Mouse (Mus musculus): ENCODE results near the gene Ncl. TPM values are rescaled to one million over a fixed set of nuclear protein-coding genes. Genes with fewer than 3 reads are reported as not detected.

Gene Ncl
- polyA plus RNA-seq, 1 experiment from 2014 or later, result 139 TPM

GRCm38 (mm10) chr1:86339156-86339812 is 19.9 kb downstream of the Ncl start:
- DNase-seq (ENCODE audit: low spot score) (peak; percentile 91), ATAC-seq (peak; percentile 54)
- H3K4me1 ChIP-seq (ENCODE audit: insufficient read depth, low read depth, low read length), result no peaks in the 10 kb centered on the region
- WGBS, result 23% methylated on average over 4 of the region's 4 CpGs
- no peak overlapping the region for H3K9ac ChIP-seq (replicated peaks; ENCODE audit: low read depth)
- no peaks in the 10 kb centered on the region for H3K9me3 ChIP-seq (ENCODE audit: low read length)
- no peak overlapping the region for H3K4me2 ChIP-seq (replicated peaks; ENCODE audit: low read depth, low read length)
- H3K36me3 ChIP-seq (ENCODE audit: insufficient read depth, low read length), result no peaks in the 10 kb centered on the region
- H3K27ac ChIP-seq (ENCODE audit: low read length), result no peak overlapping the region
- H3K27me3 ChIP-seq (replicated peaks; ENCODE audit: insufficient read depth, low read length), result no peaks in the 10 kb centered on the region
- TF ChIP-seq EP300 (IDR thresholded peaks at IDR 0.05) (no peak), CTCF (IDR thresholded peaks at IDR 0.05) (peak; percentile 89)
- no peak overlapping the region for H3K4me3 ChIP-seq (ENCODE audit: low read depth, low read length)

- H3K4me2 ChIP-seq (replicated peaks; ENCODE audit: low read depth, low read length), result no peak overlapping the region
- no peaks in the 10 kb centered on the region for H3K27me3 ChIP-seq (replicated peaks; ENCODE audit: insufficient read depth, low read length)
- H3K36me3 ChIP-seq (ENCODE audit: insufficient read depth, low read length), result no peaks in the 10 kb centered on the region
- H3K9me3 ChIP-seq (ENCODE audit: low read length), result no peaks in the 10 kb centered on the region
- H3K9ac ChIP-seq (replicated peaks; ENCODE audit: low read depth), result no peak overlapping the region
- no peak for TF ChIP-seq CTCF (IDR thresholded peaks at IDR 0.05)
- no peak for TF ChIP-seq EP300 (IDR thresholded peaks at IDR 0.05)
- H3K27ac ChIP-seq (ENCODE audit: low read length), result no peak overlapping the region
- ATAC-seq (no peak), DNase-seq (ENCODE audit: low spot score) (no peak)
- no peak overlapping the region for H3K4me3 ChIP-seq (ENCODE audit: low read depth, low read length)
- WGBS, result 67% methylated on average over 1 of the region's 2 CpGs
- no peaks in the 10 kb centered on the region for H3K4me1 ChIP-seq (ENCODE audit: insufficient read depth, low read depth, low read length)
These were observed 22.9 kb downstream of the Ncl start for GRCm38 (mm10) chr1:86336330-86336729.

GRCm38 (mm10) chr1:86320822-86321413 is 38.3 kb downstream of the Ncl start:
- DNase-seq (ENCODE audit: low spot score) (no peak), ATAC-seq (no peak)
- Histone ChIP-seq H3K36me3 (ENCODE audit: insufficient read depth, low read length) (no peaks in the 10 kb centered on the region), H3K27ac (ENCODE audit: low read length) (no peak overlapping the region), H3K4me2 (replicated peaks; ENCODE audit: low read depth, low read length) (no peak overlapping the region), H3K9me3 (ENCODE audit: low read length) (no peaks in the 10 kb centered on the region), H3K4me3 (ENCODE audit: low read depth, low read length) (no peak overlapping the region), H3K9ac (replicated peaks; ENCODE audit: low read depth) (no peak overlapping the region), H3K27me3 (replicated peaks; ENCODE audit: insufficient read depth, low read length) (no peaks in the 10 kb centered on the region), H3K4me1 (ENCODE audit: insufficient read depth, low read depth, low read length) (no peaks in the 10 kb centered on the region)
- TF ChIP-seq CTCF (IDR thresholded peaks at IDR 0.05) (no peak), EP300 (IDR thresholded peaks at IDR 0.05) (no peak)
- 77% methylated on average over 6 of the region's 8 CpGs for WGBS

- 22% methylated on average over 15 of the region's 15 CpGs for WGBS
- DNase-seq (ENCODE audit: low spot score), result no peak
- Histone ChIP-seq H3K4me1 (ENCODE audit: insufficient read depth, low read depth, low read length) (no peaks in the 10 kb centered on the region), H3K27me3 (replicated peaks; ENCODE audit: insufficient read depth, low read length) (no peaks in the 10 kb centered on the region), H3K27ac (ENCODE audit: low read length) (no peak overlapping the region), H3K36me3 (ENCODE audit: insufficient read depth, low read length) (no peaks in the 10 kb centered on the region), H3K9me3 (ENCODE audit: low read length) (no peaks in the 10 kb centered on the region), H3K9ac (replicated peaks; ENCODE audit: low read depth) (no peak overlapping the region), H3K4me3 (ENCODE audit: low read depth, low read length) (no peak overlapping the region), H3K4me2 (replicated peaks; ENCODE audit: low read depth, low read length) (no peak overlapping the region)
- no peak for ATAC-seq
- TF ChIP-seq EP300 (IDR thresholded peaks at IDR 0.05) (no peak), CTCF (IDR thresholded peaks at IDR 0.05) (peak; percentile 58)
These were observed 45.5 kb downstream of the Ncl start for GRCm38 (mm10) chr1:86313772-86314125.

- ATAC-seq, result no peak
- no peak for DNase-seq (ENCODE audit: low spot score)
- Histone ChIP-seq H3K9me3 (ENCODE audit: low read length) (no peaks in the 10 kb centered on the region), H3K9ac (replicated peaks; ENCODE audit: low read depth) (no peak overlapping the region), H3K27me3 (replicated peaks; ENCODE audit: insufficient read depth, low read length) (no peaks in the 10 kb centered on the region), H3K36me3 (ENCODE audit: insufficient read depth, low read length) (no peaks in the 10 kb centered on the region), H3K4me2 (replicated peaks; ENCODE audit: low read depth, low read length) (no peak overlapping the region), H3K27ac (ENCODE audit: low read length) (no peak overlapping the region), H3K4me1 (ENCODE audit: insufficient read depth, low read depth, low read length) (no peaks in the 10 kb centered on the region), H3K4me3 (ENCODE audit: low read depth, low read length) (no peak overlapping the region)
- TF ChIP-seq EP300 (IDR thresholded peaks at IDR 0.05) (no peak), CTCF (IDR thresholded peaks at IDR 0.05) (no peak)
- 50% methylated on average over 16 of the region's 16 CpGs for WGBS
These were observed 46.0 kb downstream of the Ncl start for GRCm38 (mm10) chr1:86313096-86313771.

- ATAC-seq, result no peak
- H3K9ac ChIP-seq (replicated peaks; ENCODE audit: low read depth), result no peak overlapping the region
- no peaks in the 10 kb centered on the region for H3K9me3 ChIP-seq (ENCODE audit: low read length)
- DNase-seq (ENCODE audit: low spot score), result no peak
- no peak overlapping the region for H3K4me2 ChIP-seq (replicated peaks; ENCODE audit: low read depth, low read length)
- no peaks in the 10 kb centered on the region for H3K27me3 ChIP-seq (replicated peaks; ENCODE audit: insufficient read depth, low read length)
- TF ChIP-seq CTCF (IDR thresholded peaks at IDR 0.05), result no peak
- TF ChIP-seq EP300 (IDR thresholded peaks at IDR 0.05), result no peak
- no peak overlapping the region for H3K4me3 ChIP-seq (ENCODE audit: low read depth, low read length)
- no peaks in the 10 kb centered on the region for H3K4me1 ChIP-seq (ENCODE audit: insufficient read depth, low read depth, low read length)
- no peak overlapping the region for H3K27ac ChIP-seq (ENCODE audit: low read length)
- 74% methylated on average over 3 of the region's 3 CpGs for WGBS
- H3K36me3 ChIP-seq (ENCODE audit: insufficient read depth, low read length), result no peaks in the 10 kb centered on the region
These were observed 46.9 kb downstream of the Ncl start for GRCm38 (mm10) chr1:86312269-86312668.
